In genomic region chr4:134682423-134682822, GRCm38 (mm10) we compare ENCODE assay signal across 9 mouse cellular contexts. TPM values are rescaled to one million over a fixed set of nuclear protein-coding genes. Genes with fewer than 3 reads are reported as not detected.
DNase-seq lines count a peak whose midpoint lies in the region; ATAC-seq and TF ChIP-seq lines count a peak whose summit lies in the region.
"Had no signal": no experiment of that assay in that cellular context is flagged by ENCODE, and none has a peak within 500 bp of the region (broad histone marks: within the 10 kb centered on the region; RNA-seq: fewer than 3 reads in every experiment).

No protein-coding gene starts in this region.

- no peak for TF ChIP-seq POLR2A in kidney, adult 2 months (IDR thresholded peaks at IDR 0.05; ENCODE audit: low read depth, low read length)
- no peak for TF ChIP-seq POLR2A in limb, embryonic 14.5 days (IDR thresholded peaks at IDR 0.05; ENCODE audit: borderline replicate concordance, extremely low read depth, insufficient read depth, insufficient read length)

- no peak overlapping the region for H3K9ac ChIP-seq in kidney, embryonic 14.5 days (ENCODE audit: low read depth, low read length)
- no peak overlapping the region for H3K9ac ChIP-seq in limb, embryonic 14.5 days (ENCODE audit: low read depth, low read length, severe bottlenecking)
- no peak overlapping the region for H3K9ac ChIP-seq in forebrain, postnatal 0 days

- ATAC-seq in kidney, embryonic 14.5 days (ENCODE audit: low FRiP score, low TSS enrichment): no peak
- ATAC-seq in Patski: peak; percentile 21
- ATAC-seq in common myeloid progenitor, adult 5-6 weeks (replicated peaks; ENCODE audit: low read depth, poor library complexity, severe bottlenecking): 0 out of 2 replicates have a peak, but pooled peaks have one; percentile 4
- ATAC-seq in limb, embryonic 14.5 days (ENCODE audit: low FRiP score, low read depth): no peak
- no peak for ATAC-seq in forebrain, postnatal 0 days

- H3K36me3 ChIP-seq in kidney, embryonic 14.5 days (ENCODE audit: control insufficient read depth, insufficient read depth, low read length): no peaks in the 10 kb centered on the region
- no peaks in the 10 kb centered on the region for H3K36me3 ChIP-seq in kidney, adult 2 months (ENCODE audit: control insufficient read depth, insufficient read depth, low read length)
- no peaks in the 10 kb centered on the region for H3K36me3 ChIP-seq in limb, embryonic 14.5 days (ENCODE audit: control insufficient read depth, insufficient read depth, low read length)
- H3K36me3 ChIP-seq in forebrain, postnatal 0 days (ENCODE audit: insufficient read depth): no peaks in the 10 kb centered on the region

- no peaks in the 10 kb centered on the region for H3K27me3 ChIP-seq in kidney, embryonic 14.5 days (ENCODE audit: control insufficient read depth, insufficient read depth, low read length)
- no peaks in the 10 kb centered on the region for H3K27me3 ChIP-seq in kidney, adult 2 months (replicated peaks; ENCODE audit: control insufficient read depth, insufficient read depth, low read length)
- H3K27me3 ChIP-seq in Patski: no peaks in the 10 kb centered on the region
- no peaks in the 10 kb centered on the region for H3K27me3 ChIP-seq in limb, embryonic 14.5 days (ENCODE audit: control insufficient read depth, insufficient read depth, low read length)
- H3K27me3 ChIP-seq in forebrain, postnatal 0 days (ENCODE audit: insufficient read depth, low read length): no peaks in the 10 kb centered on the region

- in situ Hi-C loops in Patski (cut with MboI; ENCODE audit: low pct_unique_long_range_greater_than_20kb): no loop called here

- 57% methylated on average over 8 of the region's 8 CpGs for WGBS in kidney, embryonic 14.5 days
- WGBS in kidney, adult 2 months: 50% methylated on average over 8 of the region's 8 CpGs
- WGBS in limb, embryonic 14.5 days: 66% methylated on average over 8 of the region's 8 CpGs
- 83% methylated on average over 8 of the region's 8 CpGs for WGBS in forebrain, postnatal 0 days

- H3K4me1 ChIP-seq in kidney, embryonic 14.5 days (ENCODE audit: control insufficient read depth, insufficient read depth, low read length): peaks cover 29% of the 10 kb centered on the region
- H3K4me1 ChIP-seq in kidney, adult 2 months (ENCODE audit: control insufficient read depth, insufficient read depth, low read length): peaks cover 6% of the 10 kb centered on the region
- H3K4me1 ChIP-seq in limb, embryonic 14.5 days (ENCODE audit: control insufficient read depth, insufficient read depth, low read length): peaks cover 22% of the 10 kb centered on the region
- H3K4me1 ChIP-seq in forebrain, postnatal 0 days (ENCODE audit: insufficient read depth): peaks cover 15% of the 10 kb centered on the region

- CTCF ChIA-PET in Patski (lab: Charles Lee): no interaction called here

- no peaks in the 10 kb centered on the region for H3K9me3 ChIP-seq in kidney, embryonic 14.5 days (ENCODE audit: control insufficient read depth, low read length)
- H3K9me3 ChIP-seq in limb, embryonic 14.5 days (ENCODE audit: control insufficient read depth, low read length): no peaks in the 10 kb centered on the region
- H3K9me3 ChIP-seq in forebrain, postnatal 0 days (ENCODE audit: low read length): no peaks in the 10 kb centered on the region

- POLR2A ChIA-PET in Patski (lab: Charles Lee): no interaction called here

- H3K4me3 ChIP-seq in kidney, embryonic 14.5 days (ENCODE audit: low read length): no peak overlapping the region
- no peak overlapping the region for H3K4me3 ChIP-seq in kidney, adult 2 months (ENCODE audit: insufficient read depth, low read depth, low read length)
- H3K4me3 ChIP-seq in limb, embryonic 14.5 days (replicated peaks; ENCODE audit: low read length): no peak overlapping the region
- H3K4me3 ChIP-seq in forebrain, postnatal 0 days (ENCODE audit: low read depth, low read length): no peak overlapping the region

- no peak for DNase-seq in kidney, adult 2 months
- DNase-seq in Patski (ENCODE audit: low read depth, low spot score): no peak
- no peak for DNase-seq in limb, embryonic 14.5 days (ENCODE audit: low spot score)
- DNase-seq in forebrain, postnatal 0 days: no peak
- DNase-seq in frontal cortex, postnatal 10 days (ENCODE audit: low spot score in 2 of 2): no peak
- no peak for DNase-seq in ovary, postnatal 14 days (ENCODE audit: low spot score)
- DNase-seq: gastrocnemius, postnatal 25 days had no signal

- no peak for TF ChIP-seq CTCF in kidney, adult 2 months (conservative IDR thresholded peaks at IDR 0.05; ENCODE audit: insufficient read depth, insufficient read length, low read depth, low read length)
- no peak for TF ChIP-seq CTCF in Patski (IDR thresholded peaks at IDR 0.05)
- no peak for TF ChIP-seq CTCF in forebrain, postnatal 0 days (IDR thresholded peaks at IDR 0.05; ENCODE audit: low read depth)

- no peak overlapping the region for H3K4me2 ChIP-seq in kidney, embryonic 14.5 days (replicated peaks; ENCODE audit: low read depth, low read length)
- no peak overlapping the region for H3K4me2 ChIP-seq in limb, embryonic 14.5 days (replicated peaks; ENCODE audit: low read depth, low read length, severe bottlenecking)
- no peak overlapping the region for H3K4me2 ChIP-seq in forebrain, postnatal 0 days (ENCODE audit: low read depth)

- H3K27ac ChIP-seq in kidney, embryonic 14.5 days (ENCODE audit: low read depth, low read length): peak overlapping the region; percentile 6; the same call in 1 of the 2 replicates
- H3K27ac ChIP-seq in kidney, adult 2 months (ENCODE audit: insufficient read depth, low read depth, low read length): no peak overlapping the region
- H3K27ac ChIP-seq in limb, embryonic 14.5 days (replicated peaks; ENCODE audit: low read depth, low read length): 0 out of 2 replicates have a peak overlapping the region, but pooled peaks have one; percentile 58
- H3K27ac ChIP-seq in forebrain, postnatal 0 days (ENCODE audit: low read depth, low read length): no peak overlapping the region

RNA-seq across cellular contexts. Expression of gene Man1c1, which starts 21.7 kb away (rescaled TPM):
- polyA plus RNA-seq in kidney, embryonic 14.5 days (2014; fragmentation: Nextera tagmentation; extraction: Ambion mirVana): 3.8 and 5.3 TPM in 2 replicates
- 4.6 and 4.7 TPM in 2 replicates for polyA plus RNA-seq in kidney, adult 2 months (2012; rRNA removed)
- 16.2 TPM for polyA plus RNA-seq in Patski (2021)
- total RNA-seq in common myeloid progenitor, adult 5-6 weeks (2017): 1.2 and 1.6 TPM in 2 replicates
- 9.1 and 10.6 TPM in 2 replicates for polyA plus RNA-seq in limb, embryonic 14.5 days (2012; rRNA removed)
- polyA plus RNA-seq in limb, embryonic 14.5 days (2014; fragmentation: Nextera tagmentation; extraction: Ambion mirVana): 5.1 and 5.9 TPM in 2 replicates
- 8.3 and 9.9 TPM in 2 replicates for total RNA-seq in forebrain, postnatal 0 days (2014; rRNA removed)
- polyA plus RNA-seq in forebrain, postnatal 0 days (2015; fragmentation: Nextera tagmentation; extraction: Ambion mirVana): 1.7 and 2.4 TPM in 2 replicates

Comparison
In these comparisons a context has a peak if more than half of its experiments do, and no peak if none do; other contexts are left out.
1. H3K27ac ChIP-seq: peak in kidney, embryonic 14.5 days (single experiment) and limb, embryonic 14.5 days (single experiment); none in kidney, adult 2 months (single experiment) and forebrain, postnatal 0 days (single experiment).
2. ATAC-seq: peak in Patski (single experiment) and common myeloid progenitor, adult 5-6 weeks (single experiment); none in kidney, embryonic 14.5 days (single experiment), limb, embryonic 14.5 days (single experiment) and forebrain, postnatal 0 days (single experiment).